In genomic region chr10:20044051-20044450, GRCm38 (mm10) we compare ENCODE assay signal across 33 mouse cellular contexts.
"Had no signal": no experiment of that assay in that cellular context is flagged by ENCODE, and none has a peak within 500 bp of the region (broad histone marks: within the 10 kb centered on the region; RNA-seq: fewer than 3 reads in every experiment).

No protein-coding gene starts in this region.

- H3K36me3 ChIP-seq: heart, embryonic 15.5 days; hindbrain, embryonic 10.5 days; hindbrain, embryonic 12.5 days; hindbrain, embryonic 13.5 days; hindbrain, embryonic 15.5 days; intestine, embryonic 15.5 days; kidney, embryonic 15.5 days had no signal

- H3K4me2 ChIP-seq: heart, embryonic 11.5 days; heart, embryonic 12.5 days; heart, embryonic 13.5 days; heart, embryonic 15.5 days; hindbrain, embryonic 12.5 days; hindbrain, embryonic 13.5 days; hindbrain, embryonic 14.5 days; hindbrain, embryonic 15.5 days; intestine, embryonic 15.5 days; kidney, embryonic 15.5 days had no signal

- H3K4me3 ChIP-seq: heart, embryonic 12.5 days; heart, embryonic 13.5 days; heart, embryonic 15.5 days; hindbrain, embryonic 10.5 days; hindbrain, embryonic 12.5 days; hindbrain, embryonic 13.5 days; hindbrain, embryonic 15.5 days; intestine, embryonic 15.5 days; kidney, embryonic 15.5 days; layer of hippocampus, adult 2 months had no signal

- DNase-seq: heart, postnatal 10 days; heart, postnatal 14 days; heart, postnatal 36 days; heart, postnatal 4 days; kidney, adult 11 months; kidney, adult 18-20 months; kidney, adult 2 months; kidney, adult 8-10 months; kidney, postnatal 10 days; kidney, postnatal 14 days; kidney, postnatal 25 days; kidney, postnatal 36 days; kidney, postnatal 4 days; layer of hippocampus, adult 9-11 months; layer of hippocampus, postnatal 36 days had no signal

- H3K9me3 ChIP-seq: heart, embryonic 12.5 days; heart, embryonic 13.5 days; heart, embryonic 15.5 days; hindbrain, embryonic 10.5 days; hindbrain, embryonic 12.5 days; hindbrain, embryonic 13.5 days; hindbrain, embryonic 15.5 days; intestine, embryonic 15.5 days; kidney, embryonic 15.5 days had no signal

- ATAC-seq: hindbrain, embryonic 16.5 days; hindbrain, postnatal 0 days; inflammation-experienced regulatory T-cells, adult 6 months; intestine, embryonic 15.5 days; intestine, embryonic 16.5 days; intestine, postnatal 0 days had no signal

- H3K27me3 ChIP-seq: heart, embryonic 12.5 days; heart, embryonic 13.5 days; heart, embryonic 15.5 days; hindbrain, embryonic 12.5 days; hindbrain, embryonic 13.5 days; hindbrain, embryonic 15.5 days; intestine, embryonic 15.5 days; kidney, embryonic 15.5 days had no signal

- H3K4me1 ChIP-seq: heart, embryonic 12.5 days; hindbrain, embryonic 15.5 days had no signal

- H3K9ac ChIP-seq: heart, embryonic 12.5 days; heart, embryonic 13.5 days; heart, embryonic 15.5 days; hindbrain, embryonic 12.5 days; hindbrain, embryonic 13.5 days; hindbrain, embryonic 14.5 days; hindbrain, embryonic 15.5 days; intestine, embryonic 15.5 days; kidney, embryonic 15.5 days had no signal

- H3K27ac ChIP-seq: heart, embryonic 13.5 days; heart, embryonic 15.5 days; hindbrain, embryonic 10.5 days; hindbrain, embryonic 12.5 days; hindbrain, embryonic 13.5 days; hindbrain, embryonic 14.5 days; hindbrain, embryonic 15.5 days; hindbrain, postnatal 0 days; intestine, embryonic 15.5 days; kidney, embryonic 15.5 days; kidney, postnatal 0 days; layer of hippocampus, adult 2 months had no signal
